Mouse (Mus musculus) cerebellum, postnatal 4 days (tissue): ENCODE measurements at regions not wholly inside any gene's neighbourhood (a gene's known extent, or its start where the extent isn't known, plus 50 kb on each side); places are given as distances from the start of the nearest gene placed in this dataset.
A peak's percentile ranks its signal among the peaks of the same experiment; 100 is the strongest.

Source experiments
- DNase-seq, 2 experiments: peaks; one replicate each; pipeline ENCODE4 v3.0.0; 2022; ENCODE audit warnings: low spot score in 2 of 2, mixed read lengths in 1 of 2

GRCm38 (mm10) chr14:67139674-67140073 lies 1130.7 kb upstream of the Gulo start:
- DNase-seq, result no peak

- no peak for DNase-seq
These were observed 1130.1 kb upstream of the Gulo start for GRCm38 (mm10) chr14:67139152-67139551.

DNA sequence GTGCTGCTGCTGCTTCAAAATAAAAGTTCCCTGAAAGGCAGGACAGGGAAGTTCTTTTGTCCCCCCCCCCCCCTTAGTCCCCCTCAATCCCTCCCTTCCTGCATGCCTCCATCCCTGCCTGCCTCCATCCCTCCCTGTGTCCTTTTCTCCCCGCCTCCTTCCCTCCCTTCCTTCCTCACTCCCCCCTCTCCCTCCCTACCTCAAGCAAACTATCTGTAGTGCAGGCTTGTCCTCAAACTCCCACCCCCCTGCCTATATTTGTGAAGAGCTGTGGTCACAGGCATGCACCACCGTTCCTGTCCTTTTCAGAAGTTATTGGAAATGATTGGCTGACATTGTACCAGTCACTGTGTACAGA lies 1127.1 kb upstream of the Gulo start:
- no peak for DNase-seq

DNA sequence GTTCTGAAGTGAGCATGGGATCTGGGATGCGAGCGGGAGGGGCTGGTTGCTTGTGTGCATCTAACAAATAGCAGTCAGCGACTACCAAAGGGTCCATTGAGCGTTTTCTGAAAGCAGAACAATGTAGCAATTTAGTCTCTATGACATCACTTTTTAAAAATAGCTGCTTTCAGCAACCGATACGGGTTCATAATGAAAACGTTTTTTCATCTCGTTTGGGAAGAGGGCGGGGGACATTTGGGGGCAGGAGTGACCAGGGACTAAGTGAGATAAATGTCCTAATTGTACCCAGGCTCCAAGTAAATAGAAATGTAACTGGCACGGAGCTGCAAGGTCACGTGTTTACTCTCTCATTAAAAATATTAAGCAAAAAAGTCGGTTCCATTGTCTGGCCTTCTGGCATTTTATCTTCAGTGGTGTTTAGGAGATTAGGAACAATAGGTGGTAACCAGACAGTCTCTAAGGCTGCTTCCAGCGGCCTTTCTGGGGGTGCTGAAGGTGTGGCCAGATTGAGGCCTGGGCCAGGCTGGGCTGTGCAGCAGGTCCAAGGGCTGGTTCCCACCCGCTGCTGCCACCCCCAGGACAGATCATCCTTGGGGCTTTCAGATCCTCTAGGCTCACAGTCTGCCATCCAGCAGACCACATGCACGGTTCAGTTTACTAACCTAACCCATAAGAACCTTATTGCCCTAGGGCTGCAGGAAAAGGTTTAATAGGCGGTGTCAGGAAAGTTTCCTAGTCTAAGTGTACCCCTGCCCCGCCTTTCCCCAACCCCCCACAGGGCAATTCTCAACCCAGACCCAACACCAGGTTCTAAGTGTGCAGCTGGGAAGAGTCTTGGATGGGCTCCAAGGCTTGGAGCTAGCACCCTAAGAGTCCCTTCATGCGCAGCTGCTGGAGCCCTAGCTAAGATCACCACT lies 1126.5 kb upstream of the Gulo start:
- peak in 1 of 2 experiments; percentile 26 for DNase-seq

DNA sequence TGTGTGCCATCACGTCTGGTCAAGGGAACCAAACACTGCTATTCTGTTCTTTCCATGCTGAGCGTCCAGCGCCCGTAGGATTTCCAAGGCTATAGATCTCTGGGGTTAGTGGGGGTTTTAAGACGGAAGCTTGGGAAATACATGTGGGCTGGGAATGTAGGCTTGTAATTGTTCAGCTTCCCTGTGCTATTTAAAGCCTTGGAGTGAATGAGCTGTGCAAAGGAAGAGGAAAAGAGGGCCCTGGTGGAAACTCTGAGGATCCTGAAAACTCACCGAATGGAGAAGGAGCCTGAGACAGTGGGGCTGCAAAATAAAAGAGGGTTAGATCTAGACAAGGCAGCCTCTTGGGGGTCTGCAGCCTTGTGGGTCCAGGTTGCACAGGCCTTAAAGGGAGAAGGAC lies 1124.2 kb upstream of the Gulo start:
- DNase-seq, result no peak

DNA sequence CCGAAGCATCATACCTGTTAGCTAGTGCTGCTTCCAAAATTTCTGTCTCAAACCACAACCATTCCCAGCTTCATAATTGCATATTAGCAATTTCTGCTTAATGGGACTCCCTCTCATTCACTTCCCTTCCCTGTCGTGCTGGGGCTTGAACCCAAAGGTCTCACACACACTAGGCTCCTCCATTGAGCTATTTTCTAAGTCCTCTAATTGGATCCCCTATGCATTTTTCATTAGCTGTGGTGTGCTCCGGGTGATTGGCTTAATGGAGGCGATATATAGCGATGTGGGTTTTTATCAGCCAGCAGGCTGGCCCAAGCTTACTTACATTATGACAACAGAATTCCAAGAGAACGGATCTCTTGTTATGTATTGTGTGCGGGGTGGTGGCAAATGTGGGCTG lies 1118.1 kb upstream of the Gulo start:
- no peak for DNase-seq

DNA sequence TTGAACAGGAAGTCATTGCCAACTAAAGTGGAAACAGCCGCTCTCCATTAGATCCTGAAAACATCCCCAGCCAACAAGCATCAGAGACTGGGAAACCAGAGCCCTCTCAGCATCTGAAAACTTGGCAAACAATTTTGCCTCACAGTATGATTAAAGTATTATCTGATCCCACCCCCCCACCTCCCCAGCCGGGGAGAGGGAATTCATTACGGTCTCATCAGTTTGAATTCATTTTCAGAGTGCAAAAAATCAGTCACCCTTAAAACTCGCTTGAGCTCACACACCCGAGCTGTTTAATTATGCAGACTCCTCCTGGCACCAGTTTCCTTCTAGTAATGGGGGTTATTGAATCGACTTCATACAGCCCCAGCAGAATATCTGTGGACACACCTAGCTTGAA lies 1117.2 kb upstream of the Gulo start:
- DNase-seq, result peak in 1 of 2 experiments; percentile 15

DNA sequence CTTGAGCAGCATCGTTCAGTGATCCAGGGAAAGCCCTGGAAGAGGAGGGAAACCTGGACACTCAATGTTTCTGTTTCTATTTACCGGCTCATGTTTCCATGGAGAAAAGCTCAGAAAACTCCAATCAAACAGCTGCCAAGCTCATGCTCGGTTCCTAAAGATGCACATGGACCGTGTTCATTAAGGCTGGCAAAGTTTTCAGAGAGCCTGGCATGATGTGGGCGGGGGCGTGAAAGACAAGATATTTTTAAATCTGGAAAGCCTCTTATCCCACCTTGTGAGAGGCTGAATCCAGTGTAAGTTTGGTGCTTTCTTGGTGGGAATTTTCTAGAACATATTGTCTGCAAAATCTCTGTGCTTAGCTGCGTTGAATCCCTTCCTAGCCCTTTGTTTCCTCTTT lies 1114.3 kb upstream of the Gulo start:
- no peak for DNase-seq
